Mouse (Mus musculus): Measurements from ENCODE around the gene Zbtb41. TPM values are rescaled to one million over a fixed set of nuclear protein-coding genes. Genes with fewer than 3 reads are reported as not detected.
A peak's percentile ranks its signal among the peaks of the same experiment; 100 is the strongest.
"Not testable (repeated sequence)": the region's sequence is repeated elsewhere in the genome, so short reads cannot be mapped to it uniquely, and the experiment has no call there.

Gene Zbtb41
- polyA plus RNA-seq, 1 experiment = 7.6 TPM

DNA sequence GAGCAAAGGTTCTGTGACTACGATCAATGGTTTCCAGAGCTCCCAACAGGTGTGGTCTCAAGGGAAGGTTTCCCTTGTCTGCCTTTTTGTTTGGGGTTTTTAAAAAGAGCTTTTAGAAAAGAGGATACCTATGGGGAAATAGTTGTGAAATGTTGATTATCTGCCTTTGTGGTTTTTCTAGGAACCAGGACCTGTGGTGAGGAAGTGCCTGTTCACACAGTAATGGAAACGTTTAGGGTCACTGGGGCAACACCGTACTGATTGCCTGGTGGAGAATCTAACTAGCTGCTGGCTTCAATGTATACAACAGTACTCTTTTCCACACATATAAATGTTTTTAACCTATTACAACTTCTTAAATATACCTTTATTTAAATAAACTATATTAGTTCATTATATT is 8.6 kb upstream of the Zbtb41 start:
- TF ChIP-seq POLR2A (IDR thresholded peaks at IDR 0.05; ENCODE audit: extremely low read depth, insufficient read depth, low read length) = no peak
- Histone ChIP-seq H3K4me1 (ENCODE audit: control insufficient read depth, insufficient read depth, low read length) (no peaks in the 10 kb centered on the region), H3K4me3 (ENCODE audit: insufficient read depth, low read length) (no peak overlapping the region), H3K27ac (ENCODE audit: insufficient read depth, low read length) (no peak overlapping the region)

DNA sequence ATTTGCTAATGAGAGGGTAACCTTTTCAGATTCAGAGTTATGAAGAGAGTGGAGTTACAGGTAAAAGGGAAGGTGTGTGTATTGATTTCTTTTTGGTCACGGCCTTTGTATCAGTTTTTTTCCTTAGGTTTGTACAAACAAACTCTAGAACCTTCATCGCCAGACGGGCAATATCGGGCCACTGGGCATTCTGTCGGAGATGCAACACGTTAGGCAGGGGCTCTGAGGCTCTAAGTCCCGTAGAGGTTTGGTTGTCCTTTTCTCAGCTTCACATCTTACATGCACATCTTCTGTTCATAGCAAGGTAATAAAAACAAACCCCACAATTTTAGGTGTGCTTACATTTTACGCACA is 590 bp upstream of the Zbtb41 start:
- TF ChIP-seq POLR2A (IDR thresholded peaks at IDR 0.05; ENCODE audit: extremely low read depth, insufficient read depth, low read length) (no peak), CTCF (IDR thresholded peaks at IDR 0.05; ENCODE audit: extremely low read depth, insufficient read depth, low read length) (no peak)
- Histone ChIP-seq H3K4me1 (ENCODE audit: control insufficient read depth, insufficient read depth, low read length) (peaks cover 10% of the 10 kb centered on the region), H3K4me3 (ENCODE audit: insufficient read depth, low read length) (peak overlapping the region; percentile 63), H3K27ac (ENCODE audit: insufficient read depth, low read length) (no peak overlapping the region)

DNA sequence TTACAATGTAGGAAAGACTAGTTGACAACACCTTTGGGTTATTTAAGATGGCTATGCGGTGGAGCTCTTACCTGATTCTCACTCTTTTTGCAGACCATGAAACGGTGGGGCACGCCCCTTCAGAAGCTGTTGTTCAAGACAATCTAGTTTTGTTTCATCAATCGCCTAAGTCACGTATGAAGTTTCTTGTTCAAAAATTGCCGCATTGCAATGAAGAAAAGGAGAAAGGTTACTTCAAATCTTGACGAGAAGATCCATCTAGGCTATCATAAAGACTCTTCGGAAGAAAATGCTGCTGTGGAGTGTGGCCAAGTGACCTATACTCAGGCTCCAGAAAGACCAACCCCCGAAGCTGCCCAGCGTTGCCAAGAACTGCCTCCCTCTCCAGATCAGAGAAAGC is 853 bp downstream of the Zbtb41 start:
- H3K27ac ChIP-seq (ENCODE audit: insufficient read depth, low read length) = no peak overlapping the region
- H3K4me1 ChIP-seq (ENCODE audit: control insufficient read depth, insufficient read depth, low read length) = peaks cover 12% of the 10 kb centered on the region
- TF ChIP-seq POLR2A (IDR thresholded peaks at IDR 0.05; ENCODE audit: extremely low read depth, insufficient read depth, low read length) (no peak), CTCF (IDR thresholded peaks at IDR 0.05; ENCODE audit: extremely low read depth, insufficient read depth, low read length) (no peak)
- H3K4me3 ChIP-seq (ENCODE audit: insufficient read depth, low read length) = peak overlapping the region; percentile 63

DNA sequence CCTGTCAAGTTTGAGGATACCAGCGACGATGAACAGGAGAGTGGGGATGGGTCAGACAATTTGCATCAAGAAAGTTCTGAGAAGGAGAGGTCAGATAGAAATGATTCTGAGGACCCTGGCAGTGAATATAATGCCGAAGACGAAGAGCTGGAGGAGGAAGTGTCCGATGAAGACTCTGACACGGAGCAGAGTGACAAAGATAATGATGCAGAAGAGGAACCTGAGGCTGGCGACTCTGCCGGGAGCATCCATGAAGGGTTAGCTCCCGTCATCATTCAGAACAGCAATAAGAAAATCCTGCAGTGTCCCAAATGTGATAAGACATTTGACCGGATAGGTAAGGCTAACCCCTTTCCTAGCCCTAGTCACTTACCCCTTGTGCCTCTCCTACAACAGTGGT is 1.8 kb downstream of the Zbtb41 start:
- TF ChIP-seq CTCF (IDR thresholded peaks at IDR 0.05; ENCODE audit: extremely low read depth, insufficient read depth, low read length) (no peak), POLR2A (IDR thresholded peaks at IDR 0.05; ENCODE audit: extremely low read depth, insufficient read depth, low read length) (no peak)
- H3K4me3 ChIP-seq (ENCODE audit: insufficient read depth, low read length) = peak overlapping the region; percentile 15
- peaks cover 12% of the 10 kb centered on the region for H3K4me1 ChIP-seq (ENCODE audit: control insufficient read depth, insufficient read depth, low read length)
- H3K27ac ChIP-seq (ENCODE audit: insufficient read depth, low read length) = no peak overlapping the region

DNA sequence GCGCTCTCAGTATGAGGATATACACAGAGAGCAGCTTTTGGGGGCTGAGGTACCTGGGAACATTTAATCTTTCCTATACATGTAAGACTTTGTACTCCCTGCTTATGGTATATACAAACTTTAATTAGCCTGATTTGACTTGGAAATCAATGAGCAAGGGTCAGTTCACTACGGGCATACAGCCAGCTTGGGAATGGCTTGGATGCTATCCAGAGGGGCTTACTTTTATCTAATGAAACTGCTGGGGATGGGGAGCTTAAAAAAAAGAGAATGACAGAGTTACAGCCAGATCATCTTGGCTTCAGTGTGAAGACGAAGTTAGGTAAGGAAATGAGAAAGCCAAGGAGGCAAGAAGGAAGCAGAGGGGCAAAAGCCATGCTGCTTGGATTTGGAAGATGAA is 2.9 kb downstream of the Zbtb41 start:
- H3K4me1 ChIP-seq (ENCODE audit: control insufficient read depth, insufficient read depth, low read length) = peaks cover 12% of the 10 kb centered on the region
- TF ChIP-seq POLR2A (IDR thresholded peaks at IDR 0.05; ENCODE audit: extremely low read depth, insufficient read depth, low read length) = no peak
- TF ChIP-seq CTCF (IDR thresholded peaks at IDR 0.05; ENCODE audit: extremely low read depth, insufficient read depth, low read length) = no peak
- H3K27ac ChIP-seq (ENCODE audit: insufficient read depth, low read length) = no peak overlapping the region
- H3K4me3 ChIP-seq (ENCODE audit: insufficient read depth, low read length) = peak overlapping the region; percentile 15; the same call in 1 of the 2 replicates

DNA sequence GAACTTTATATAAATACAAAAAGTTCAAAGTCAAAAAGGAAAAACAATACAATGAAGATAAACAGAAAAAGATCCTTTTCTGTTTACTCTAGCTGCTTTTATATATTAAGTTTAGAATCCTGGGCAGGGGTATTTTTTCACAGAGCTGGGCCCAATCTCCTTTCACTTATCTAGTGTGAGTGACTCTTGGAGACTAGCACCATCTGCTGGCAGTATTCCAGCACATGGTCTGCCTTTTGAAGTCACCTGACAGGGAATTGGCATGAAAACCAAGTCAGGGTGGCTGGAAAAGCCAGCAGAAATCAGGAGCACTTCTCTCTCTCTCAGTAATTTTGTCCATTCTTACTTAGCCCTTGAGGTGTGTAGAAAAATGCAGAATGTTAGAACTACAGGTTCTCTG is 16.3 kb downstream of the Zbtb41 start:
- no peak overlapping the region for H3K4me3 ChIP-seq (ENCODE audit: insufficient read depth, low read length)
- TF ChIP-seq POLR2A (IDR thresholded peaks at IDR 0.05; ENCODE audit: extremely low read depth, insufficient read depth, low read length) (no peak), CTCF (IDR thresholded peaks at IDR 0.05; ENCODE audit: extremely low read depth, insufficient read depth, low read length) (no peak)
- no peaks in the 10 kb centered on the region for H3K4me1 ChIP-seq (ENCODE audit: control insufficient read depth, insufficient read depth, low read length)
- H3K27ac ChIP-seq (ENCODE audit: insufficient read depth, low read length) = no peak overlapping the region

DNA sequence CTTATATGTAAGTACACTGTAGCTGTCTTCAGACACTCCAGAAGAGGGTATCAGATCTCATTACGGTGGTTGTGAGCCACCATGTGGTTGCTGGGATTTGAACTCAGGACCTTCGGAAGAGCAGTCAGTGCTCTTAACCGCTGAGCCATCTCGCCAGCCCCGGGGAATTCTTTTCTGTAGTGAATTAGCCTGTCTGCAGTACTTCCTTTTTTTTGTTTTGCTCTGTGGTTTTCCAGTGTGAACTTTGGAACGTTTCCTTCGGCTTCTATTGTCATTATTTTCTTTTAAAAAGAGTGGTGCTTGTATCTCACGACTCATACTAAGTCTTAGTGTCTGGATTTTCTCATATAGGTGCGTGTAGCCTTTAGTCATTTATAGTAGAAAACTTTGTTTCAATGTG is 21.0 kb downstream of the Zbtb41 start:
- not testable (repeated sequence) for H3K4me1 ChIP-seq (ENCODE audit: control insufficient read depth, insufficient read depth, low read length); H3K27ac ChIP-seq (ENCODE audit: insufficient read depth, low read length); H3K4me3 ChIP-seq (ENCODE audit: insufficient read depth, low read length)

DNA sequence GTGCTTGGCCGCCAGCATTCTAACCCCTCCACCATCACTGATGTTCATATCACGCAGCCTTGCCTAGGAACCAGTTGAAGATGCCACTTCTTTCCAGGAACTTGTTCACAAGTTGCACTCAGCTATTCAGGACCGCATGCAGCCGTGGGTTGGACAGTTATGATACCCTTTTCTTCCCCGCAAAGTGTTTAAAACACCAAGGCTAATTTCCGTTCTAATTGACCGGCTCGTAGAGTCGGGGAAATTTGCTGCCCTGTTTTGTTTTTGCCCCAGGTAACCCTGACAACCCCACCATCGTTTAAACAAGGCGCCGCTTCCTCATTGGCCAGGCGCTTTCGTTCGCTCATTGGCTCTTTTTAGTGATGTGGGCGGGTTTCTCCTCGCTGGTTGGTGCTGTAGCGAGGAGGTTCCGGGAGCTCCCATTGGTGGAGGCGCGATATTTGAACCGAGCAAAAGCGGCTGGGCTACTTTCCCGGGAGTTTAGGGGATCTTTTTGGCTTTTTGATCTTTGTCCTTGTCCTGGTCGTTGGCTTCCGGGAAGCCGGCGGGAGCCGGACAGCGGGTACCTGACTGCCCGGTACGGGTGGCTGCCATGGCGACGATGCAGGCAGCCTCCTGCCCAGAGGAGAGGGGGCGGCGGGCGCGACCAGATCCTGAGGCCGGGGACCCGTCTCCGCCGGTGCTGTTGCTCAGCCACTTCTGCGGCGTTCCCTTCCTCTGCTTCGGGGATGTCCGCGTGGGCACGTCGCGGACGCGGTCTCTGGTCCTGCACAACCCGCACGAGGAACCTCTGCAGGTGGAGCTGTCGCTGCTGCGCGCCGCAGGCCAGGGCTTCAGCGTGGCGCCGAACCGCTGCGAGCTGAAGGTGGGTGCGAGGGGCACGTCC is 32.5 kb downstream of the Zbtb41 start, which contains the start of gene Aspm:
TSS of gene Aspm (plus strand) at position 433 of the 886 bp plus-strand sequence.
- Histone ChIP-seq H3K4me1 (ENCODE audit: control insufficient read depth, insufficient read depth, low read length) (no peaks in the 10 kb centered on the region), H3K4me3 (ENCODE audit: insufficient read depth, low read length) (peak within 1 kb of the TSS; percentile 28), H3K27ac (ENCODE audit: insufficient read depth, low read length) (no peak within 1 kb of the TSS)
- TF ChIP-seq POLR2A (IDR thresholded peaks at IDR 0.05; ENCODE audit: extremely low read depth, insufficient read depth, low read length) (no peak), CTCF (IDR thresholded peaks at IDR 0.05; ENCODE audit: extremely low read depth, insufficient read depth, low read length) (no peak)

DNA sequence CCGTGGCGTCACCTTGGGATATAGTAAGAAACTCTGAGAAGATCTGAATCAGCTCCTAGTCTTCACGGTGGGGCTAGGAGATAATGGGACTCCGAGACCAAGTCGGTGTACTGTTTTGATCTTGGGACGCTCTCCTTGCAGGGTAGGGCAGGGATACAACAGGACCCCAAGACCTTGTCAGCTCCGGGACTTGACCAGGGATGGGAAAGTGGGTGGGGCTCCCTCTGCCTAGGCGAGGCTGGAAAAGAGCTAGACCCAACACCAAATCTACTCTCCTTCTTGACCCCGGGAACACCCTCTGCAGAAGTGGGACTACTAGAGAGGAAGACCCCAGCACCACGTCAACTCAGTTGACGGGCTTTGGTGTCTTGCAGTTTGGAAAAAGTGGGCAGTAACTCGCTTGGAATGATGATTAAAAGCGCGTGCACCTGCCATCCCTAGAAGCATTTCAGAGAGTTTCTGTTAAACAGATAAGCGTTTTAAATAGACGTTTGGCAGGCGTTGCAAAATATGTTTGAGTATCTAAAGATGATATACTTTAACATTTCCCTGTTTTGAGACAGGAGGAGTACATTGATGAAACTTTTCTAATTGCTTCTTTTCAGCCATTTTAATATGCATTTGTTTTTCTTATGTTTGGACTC is 33.3 kb downstream of the Zbtb41 start:
- peak overlapping the region; percentile 28; the same call in 1 of the 2 replicates for H3K4me3 ChIP-seq (ENCODE audit: insufficient read depth, low read length)
- no peaks in the 10 kb centered on the region for H3K4me1 ChIP-seq (ENCODE audit: control insufficient read depth, insufficient read depth, low read length)
- no peak overlapping the region for H3K27ac ChIP-seq (ENCODE audit: insufficient read depth, low read length)
- no peak for TF ChIP-seq POLR2A (IDR thresholded peaks at IDR 0.05; ENCODE audit: extremely low read depth, insufficient read depth, low read length)
- TF ChIP-seq CTCF (IDR thresholded peaks at IDR 0.05; ENCODE audit: extremely low read depth, insufficient read depth, low read length) = no peak

DNA sequence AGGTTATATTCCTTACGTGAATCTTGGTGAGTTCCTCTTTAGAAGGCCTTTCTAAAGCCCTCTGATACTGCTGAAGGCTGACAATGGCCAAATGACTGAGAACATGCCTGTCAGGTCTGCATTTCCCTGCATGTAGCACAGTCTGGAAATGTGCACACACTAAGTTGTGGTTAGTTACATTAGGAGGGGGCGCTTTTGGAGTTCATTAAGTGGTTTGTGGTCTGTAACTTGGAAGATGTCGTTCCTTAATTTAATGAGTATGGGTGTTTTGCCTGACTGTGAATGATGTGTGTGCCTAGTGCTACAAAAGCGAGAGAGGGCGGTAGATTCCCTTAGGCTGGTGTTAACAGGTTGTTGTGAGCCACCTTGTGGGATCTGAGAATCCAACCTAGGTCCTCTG is 38.7 kb downstream of the Zbtb41 start:
- Histone ChIP-seq H3K27ac (ENCODE audit: insufficient read depth, low read length) (no peak overlapping the region), H3K4me1 (ENCODE audit: control insufficient read depth, insufficient read depth, low read length) (no peaks in the 10 kb centered on the region), H3K4me3 (ENCODE audit: insufficient read depth, low read length) (no peak overlapping the region)
- TF ChIP-seq POLR2A (IDR thresholded peaks at IDR 0.05; ENCODE audit: extremely low read depth, insufficient read depth, low read length) (no peak), CTCF (IDR thresholded peaks at IDR 0.05; ENCODE audit: extremely low read depth, insufficient read depth, low read length) (no peak)
